Comparison of ENCODE assay signal across 27 mouse cellular contexts in the genomic region with DNA sequence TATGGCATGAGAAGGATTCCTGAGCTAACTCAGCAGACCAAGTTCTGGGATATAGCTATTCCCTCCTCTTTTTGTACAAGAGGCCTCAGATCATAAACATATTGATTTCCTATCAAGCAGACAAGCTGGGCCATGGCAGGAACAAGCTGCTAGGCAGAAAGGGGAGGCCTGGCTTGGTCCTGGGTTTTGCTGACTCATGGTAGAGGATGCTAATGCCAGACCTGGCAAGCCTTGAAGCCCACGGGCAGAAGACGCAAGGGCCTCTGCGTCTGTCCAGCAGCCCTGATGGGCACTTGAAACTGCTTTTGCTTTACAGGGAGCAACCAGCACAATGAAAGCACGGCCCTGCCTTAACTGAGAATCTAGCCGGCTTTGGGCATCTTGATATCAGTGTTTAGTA.
DNase-seq lines count a peak whose midpoint lies in the region; ATAC-seq and TF ChIP-seq lines count a peak whose summit lies in the region.
"Had no signal": no experiment of that assay in that cellular context is flagged by ENCODE, and none has a peak within 500 bp of the region (broad histone marks: within the 10 kb centered on the region; RNA-seq: fewer than 3 reads in every experiment).

No protein-coding gene starts in this region.

- peak overlapping the region; percentile 52 for H3K27ac ChIP-seq in layer of hippocampus, adult 2 months
- peak overlapping the region; percentile 38; the same call in 1 of the 2 replicates for H3K27ac ChIP-seq in neural tube, embryonic 13.5 days (replicated peaks)
- no peak overlapping the region for H3K27ac ChIP-seq in neural tube, embryonic 15.5 days (replicated peaks)
- no peak overlapping the region for H3K27ac ChIP-seq in intestine, embryonic 16.5 days (ENCODE audit: low read length)
- H3K27ac ChIP-seq: heart, embryonic 13.5 days; hindbrain, embryonic 10.5 days; hindbrain, embryonic 15.5 days; kidney, embryonic 15.5 days; limb, embryonic 12.5 days; liver, embryonic 15.5 days; midbrain, embryonic 13.5 days had no signal

- no peaks in the 10 kb centered on the region for H3K27me3 ChIP-seq in neural tube, embryonic 13.5 days
- H3K27me3 ChIP-seq in neural tube, embryonic 15.5 days (replicated peaks) = no peaks in the 10 kb centered on the region
- no peaks in the 10 kb centered on the region for H3K27me3 ChIP-seq in intestine, embryonic 16.5 days (replicated peaks; ENCODE audit: control insufficient read depth, insufficient read depth, low read length)
- H3K27me3 ChIP-seq: heart, embryonic 13.5 days; hindbrain, embryonic 15.5 days; kidney, embryonic 15.5 days; liver, embryonic 15.5 days; midbrain, embryonic 13.5 days had no signal

- H3K9me3 ChIP-seq in neural tube, embryonic 13.5 days = no peaks in the 10 kb centered on the region
- H3K9me3 ChIP-seq in neural tube, embryonic 15.5 days (replicated peaks) = no peaks in the 10 kb centered on the region
- no peaks in the 10 kb centered on the region for H3K9me3 ChIP-seq in intestine, embryonic 16.5 days (ENCODE audit: control insufficient read depth, low read length)
- H3K9me3 ChIP-seq: heart, embryonic 13.5 days; hindbrain, embryonic 10.5 days; hindbrain, embryonic 15.5 days; kidney, embryonic 15.5 days; limb, embryonic 12.5 days; liver, embryonic 15.5 days; midbrain, embryonic 13.5 days had no signal

- no peak overlapping the region for H3K9ac ChIP-seq in neural tube, embryonic 13.5 days
- H3K9ac ChIP-seq in neural tube, embryonic 15.5 days (replicated peaks) = no peak overlapping the region
- H3K9ac ChIP-seq in intestine, embryonic 16.5 days (ENCODE audit: low read depth, low read length) = no peak overlapping the region
- H3K9ac ChIP-seq: heart, embryonic 13.5 days; hindbrain, embryonic 15.5 days; kidney, embryonic 15.5 days; limb, embryonic 12.5 days; liver, embryonic 15.5 days; lung, embryonic 14.5 days; midbrain, embryonic 13.5 days had no signal

- H3K4me2 ChIP-seq in neural tube, embryonic 13.5 days = no peak overlapping the region
- H3K4me2 ChIP-seq in neural tube, embryonic 15.5 days = no peak overlapping the region
- H3K4me2 ChIP-seq in intestine, embryonic 16.5 days (ENCODE audit: low read depth, low read length) = no peak overlapping the region
- H3K4me2 ChIP-seq: heart, embryonic 13.5 days; hindbrain, embryonic 15.5 days; kidney, embryonic 15.5 days; limb, embryonic 12.5 days; liver, embryonic 15.5 days; lung, embryonic 14.5 days; midbrain, embryonic 13.5 days had no signal

- no peak for ATAC-seq in neural tube, embryonic 13.5 days (ENCODE audit: low read depth)
- no peak for ATAC-seq in neural tube, embryonic 15.5 days (ENCODE audit: low FRiP score)
- no peak for ATAC-seq in intestine, embryonic 16.5 days
- ATAC-seq: inflammation-experienced regulatory T-cells, adult 6 months; midbrain, embryonic 13.5 days had no signal

- no peaks in the 10 kb centered on the region for H3K36me3 ChIP-seq in neural tube, embryonic 13.5 days
- H3K36me3 ChIP-seq in neural tube, embryonic 15.5 days = no peaks in the 10 kb centered on the region
- no peaks in the 10 kb centered on the region for H3K36me3 ChIP-seq in intestine, embryonic 16.5 days (ENCODE audit: control insufficient read depth, insufficient read depth, low read length)
- H3K36me3 ChIP-seq: heart, embryonic 13.5 days; hindbrain, embryonic 10.5 days; hindbrain, embryonic 15.5 days; kidney, embryonic 15.5 days; limb, embryonic 12.5 days; liver, embryonic 15.5 days; midbrain, embryonic 13.5 days had no signal

- H3K4me1 ChIP-seq in neural tube, embryonic 13.5 days (replicated peaks) = 0 out of 2 replicates have a peak, but pooled peaks cover 3% of the 10 kb centered on the region
- H3K4me1 ChIP-seq in neural tube, embryonic 15.5 days = 0 out of 2 replicates have a peak, but pooled peaks cover 2% of the 10 kb centered on the region
- H3K4me1 ChIP-seq in intestine, embryonic 16.5 days (ENCODE audit: control insufficient read depth, insufficient read depth, low read length) = no peaks in the 10 kb centered on the region
- H3K4me1 ChIP-seq: hindbrain, embryonic 15.5 days; limb, embryonic 12.5 days; liver, embryonic 15.5 days had no signal

- TF ChIP-seq CTCF in layer of hippocampus, adult 2 months (conservative IDR thresholded peaks at IDR 0.05) = no peak

- peak; percentile 54 for DNase-seq in cerebellum, postnatal 14 days
- no peak for DNase-seq in cerebellum, adult 8-10 months
- no peak for DNase-seq in layer of hippocampus, adult 2 months (ENCODE audit: low spot score in 2 of 2)
- DNase-seq in layer of hippocampus, adult 11-12 months (ENCODE audit: low spot score) = no peak
- DNase-seq in kidney, postnatal 36 days = no peak
- DNase-seq: adrenal gland, postnatal 10 days; B cell, adult 2 months; cerebellum, adult 11-12 months; heart, postnatal 10 days; kidney, adult 18-20 months; kidney, postnatal 4 days; layer of hippocampus, adult 9-11 months; lung, embryonic 14.5 days; right cerebral cortex, adult 18-20 months; spleen, adult 18-20 months; thymus, postnatal 14 days had no signal

- H3K4me3 ChIP-seq in layer of hippocampus, adult 2 months = no peak overlapping the region
- H3K4me3 ChIP-seq in neural tube, embryonic 13.5 days = no peak overlapping the region
- no peak overlapping the region for H3K4me3 ChIP-seq in neural tube, embryonic 15.5 days (replicated peaks)
- H3K4me3 ChIP-seq in intestine, embryonic 16.5 days (ENCODE audit: low read length) = no peak overlapping the region
- H3K4me3 ChIP-seq: heart, embryonic 13.5 days; hindbrain, embryonic 10.5 days; hindbrain, embryonic 15.5 days; kidney, embryonic 15.5 days; limb, embryonic 12.5 days; liver, embryonic 15.5 days; midbrain, embryonic 13.5 days had no signal

- WGBS in neural tube, embryonic 13.5 days = 86% methylated on average over 5 of the region's 5 CpGs
- 83% methylated on average over 5 of the region's 5 CpGs for WGBS in neural tube, embryonic 15.5 days
- 76% methylated on average over 5 of the region's 5 CpGs for WGBS in intestine, embryonic 16.5 days

Comparison
In these comparisons a context has a peak if more than half of its experiments do, and no peak if none do; other contexts are left out.
1. DNase-seq: peak in cerebellum, postnatal 14 days (2 of 2); none in cerebellum, adult 8-10 months (single experiment), layer of hippocampus, adult 2 months (0 of 2), layer of hippocampus, adult 11-12 months (single experiment) and kidney, postnatal 36 days (0 of 2).
2. H3K27ac ChIP-seq: peak in layer of hippocampus, adult 2 months (single experiment) and neural tube, embryonic 13.5 days (single experiment); none in neural tube, embryonic 15.5 days (single experiment) and intestine, embryonic 16.5 days (single experiment).